Mouse (Mus musculus): Measurements from ENCODE around the gene Acox1. TPM values are rescaled to one million over a fixed set of nuclear protein-coding genes. Genes with fewer than 3 reads are reported as not detected.

Acox1 gene
- polyA plus RNA-seq, 1 experiment from 2014 or later: 68.3 TPM

DNA sequence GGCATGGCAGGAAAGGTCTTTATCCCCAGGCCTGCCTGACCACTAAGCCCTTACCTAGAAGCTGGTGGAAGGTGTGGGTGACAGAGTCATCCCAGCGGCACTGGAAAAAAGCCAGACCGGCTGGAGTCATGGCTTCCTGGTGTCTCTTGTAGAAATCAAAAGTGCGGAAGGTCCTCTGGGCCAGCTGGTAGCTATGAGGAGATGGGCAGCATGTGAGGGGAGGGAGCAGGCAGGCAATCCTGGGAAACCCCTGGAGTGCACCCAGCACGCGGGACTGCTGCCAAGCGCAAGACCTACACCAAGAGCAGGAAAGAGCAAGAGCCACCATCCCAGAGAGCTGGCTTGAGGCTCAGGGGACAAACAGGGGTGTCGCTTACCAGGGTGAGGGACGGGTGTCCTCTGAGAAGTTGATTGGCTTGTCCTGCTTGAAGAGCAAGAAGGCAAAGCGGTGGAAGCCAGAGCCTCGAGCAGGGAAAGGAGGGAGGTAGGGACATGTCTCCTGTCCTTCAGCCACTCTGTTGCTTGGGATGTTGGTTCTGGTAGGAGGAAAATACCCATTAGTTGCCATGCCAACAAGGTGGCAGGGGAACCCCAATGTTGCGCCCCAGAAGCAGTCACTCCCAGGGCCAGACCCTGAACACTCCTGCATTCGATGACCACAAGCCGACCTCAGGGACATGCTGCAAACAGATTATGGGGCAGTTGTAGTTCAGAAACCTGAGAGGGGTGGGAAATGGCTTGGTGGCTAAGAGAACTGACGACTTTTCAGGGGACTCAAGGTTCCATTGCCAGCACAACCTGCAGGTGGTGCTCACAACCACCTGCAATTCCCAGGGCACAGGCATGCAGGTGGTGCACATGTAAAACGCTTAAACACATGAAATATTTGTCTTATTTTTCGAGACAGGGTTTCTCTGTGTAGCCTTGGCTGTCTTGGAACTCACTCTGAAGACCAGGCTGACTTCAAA is 66.2 kb downstream of the Acox1 start:
- Histone ChIP-seq H3K9me3 (ENCODE audit: control insufficient read depth, low read length) (no peaks in the 10 kb centered on the region), H3K4me2 (ENCODE audit: low read length) (no peak overlapping the region), H3K27me3 (ENCODE audit: control insufficient read depth, insufficient read depth, low read length) (no peaks in the 10 kb centered on the region), H3K4me1 (ENCODE audit: control insufficient read depth, insufficient read depth, low read length) (peaks cover 7% of the 10 kb centered on the region; the same call in 1 of the 2 replicates), H3K27ac (replicated peaks; ENCODE audit: low read depth, low read length) (no peak overlapping the region), H3K4me3 (replicated peaks; ENCODE audit: low read depth, low read length) (no peak overlapping the region), H3K36me3 (ENCODE audit: control insufficient read depth, insufficient read depth, low read length) (peaks cover 29% of the 10 kb centered on the region), H3K9ac (replicated peaks; ENCODE audit: low read length) (no peak overlapping the region)
- 90% methylated on average over 16 of the region's 16 CpGs for WGBS
- DNase-seq (no peak), ATAC-seq (ENCODE audit: low FRiP score, low TSS enrichment) (no peak)

DNA sequence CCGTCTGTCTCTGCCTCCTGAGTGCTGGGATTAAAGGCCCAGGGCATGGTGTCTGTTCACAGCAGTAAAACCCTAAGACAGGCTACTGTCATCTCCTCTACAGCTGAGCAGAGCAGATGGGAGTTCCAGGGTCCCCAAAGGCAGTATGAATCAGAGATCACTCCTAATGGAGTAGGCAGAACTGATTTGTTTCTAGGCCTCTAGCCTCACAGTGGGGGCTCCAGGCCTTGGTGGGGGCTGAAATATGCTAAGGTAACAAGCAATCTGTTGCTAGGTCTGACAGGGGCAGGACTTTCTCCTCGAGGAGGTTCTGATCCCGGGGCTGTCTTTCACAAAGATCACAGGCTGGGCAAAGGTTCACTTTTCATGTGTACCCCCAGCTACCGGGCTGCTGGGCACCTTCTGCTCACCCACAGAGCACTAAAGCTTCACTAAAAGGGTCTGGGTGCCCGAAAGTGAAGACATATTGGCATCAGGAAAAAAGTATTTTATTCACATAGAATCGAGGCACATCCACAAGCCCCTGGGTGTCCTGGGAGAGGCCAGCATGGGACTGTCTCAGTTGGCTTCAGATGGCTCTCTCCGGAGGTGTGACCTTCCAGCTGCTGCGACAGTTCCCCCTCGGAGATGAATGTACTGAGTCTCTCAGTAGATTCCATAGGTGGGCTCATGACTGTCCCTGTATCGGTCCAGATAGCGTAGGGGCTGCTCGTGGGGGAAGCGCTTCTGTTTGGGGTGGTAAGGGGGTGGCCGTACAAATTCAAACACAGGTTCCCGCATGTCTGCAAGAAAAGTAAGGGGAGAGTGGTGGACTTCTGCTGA is 67.3 kb downstream of the Acox1 start:
- Histone ChIP-seq H3K9me3 (ENCODE audit: control insufficient read depth, low read length) (no peaks in the 10 kb centered on the region), H3K36me3 (ENCODE audit: control insufficient read depth, insufficient read depth, low read length) (peaks cover 29% of the 10 kb centered on the region), H3K9ac (replicated peaks; ENCODE audit: low read length) (peak overlapping the region; percentile 71), H3K4me1 (ENCODE audit: control insufficient read depth, insufficient read depth, low read length) (peaks cover 10% of the 10 kb centered on the region; the same call in 1 of the 2 replicates), H3K4me3 (replicated peaks; ENCODE audit: low read depth, low read length) (peak overlapping the region; percentile 55), H3K27me3 (ENCODE audit: control insufficient read depth, insufficient read depth, low read length) (no peaks in the 10 kb centered on the region), H3K4me2 (ENCODE audit: low read length) (peak overlapping the region; percentile 70), H3K27ac (replicated peaks; ENCODE audit: low read depth, low read length) (peak overlapping the region; percentile 90)
- ATAC-seq (ENCODE audit: low FRiP score, low TSS enrichment): no peak
- no peak for DNase-seq
- 85% methylated on average over 15 of the region's 15 CpGs for WGBS

DNA sequence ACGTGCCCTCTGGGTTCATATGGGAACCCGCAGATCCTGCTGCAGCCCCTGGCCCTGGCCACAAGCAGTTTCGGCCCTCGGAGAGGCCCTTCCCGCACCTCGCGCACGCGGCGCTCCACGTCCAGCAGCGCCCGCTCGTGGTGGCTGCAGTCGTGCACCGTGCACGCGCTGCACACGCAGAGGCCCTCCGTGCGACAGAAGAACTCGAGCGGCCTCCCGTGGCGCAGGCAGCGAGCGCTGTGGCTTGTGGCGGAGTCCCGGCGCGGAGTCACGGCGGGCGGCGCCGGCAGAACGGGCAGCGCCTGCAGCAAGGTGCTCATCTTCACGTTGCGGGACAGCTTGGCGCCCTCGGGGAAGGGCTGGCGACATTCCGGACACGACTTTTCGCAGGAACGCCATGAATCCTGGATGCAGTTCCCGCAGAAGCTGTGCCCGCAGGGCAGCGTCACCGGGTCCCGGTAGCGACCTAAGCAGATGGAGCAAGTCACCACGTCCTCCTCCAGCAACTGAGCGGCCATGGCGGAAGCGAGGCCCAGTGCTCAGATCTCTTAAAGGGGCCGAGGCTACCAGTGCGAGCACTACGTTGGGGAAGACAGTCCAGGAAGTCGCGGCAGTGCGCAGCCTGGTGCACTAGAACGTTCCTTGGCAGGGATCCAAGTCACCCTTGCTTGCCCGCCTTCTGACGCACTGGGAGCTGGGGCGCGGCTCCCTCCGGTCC is 68.2 kb downstream of the Acox1 start, which contains the start of gene Trim65:
TSS of gene Trim65 (minus strand) at position 641 of the 718 bp plus-strand sequence.
- peak within 1 kb of the TSS; percentile 55 for H3K4me3 ChIP-seq (replicated peaks; ENCODE audit: low read depth, low read length)
- H3K27ac ChIP-seq (replicated peaks; ENCODE audit: low read depth, low read length): peak within 1 kb of the TSS; percentile 90
- peak; percentile 95 for DNase-seq
- peak within 1 kb of the TSS; percentile 71 for H3K9ac ChIP-seq (replicated peaks; ENCODE audit: low read length)
- WGBS: 2% methylated on average over 69 of the region's 69 CpGs
- no peaks in the 10 kb centered on the region for H3K27me3 ChIP-seq (ENCODE audit: control insufficient read depth, insufficient read depth, low read length)
- peaks cover 10% of the 10 kb centered on the region; the same call in 1 of the 2 replicates for H3K4me1 ChIP-seq (ENCODE audit: control insufficient read depth, insufficient read depth, low read length)
- peaks cover 29% of the 10 kb centered on the region for H3K36me3 ChIP-seq (ENCODE audit: control insufficient read depth, insufficient read depth, low read length)
- ATAC-seq (ENCODE audit: low FRiP score, low TSS enrichment): peak; percentile 84
- H3K4me2 ChIP-seq (ENCODE audit: low read length): peak within 1 kb of the TSS; percentile 70
- no peaks in the 10 kb centered on the region for H3K9me3 ChIP-seq (ENCODE audit: control insufficient read depth, low read length)

DNA sequence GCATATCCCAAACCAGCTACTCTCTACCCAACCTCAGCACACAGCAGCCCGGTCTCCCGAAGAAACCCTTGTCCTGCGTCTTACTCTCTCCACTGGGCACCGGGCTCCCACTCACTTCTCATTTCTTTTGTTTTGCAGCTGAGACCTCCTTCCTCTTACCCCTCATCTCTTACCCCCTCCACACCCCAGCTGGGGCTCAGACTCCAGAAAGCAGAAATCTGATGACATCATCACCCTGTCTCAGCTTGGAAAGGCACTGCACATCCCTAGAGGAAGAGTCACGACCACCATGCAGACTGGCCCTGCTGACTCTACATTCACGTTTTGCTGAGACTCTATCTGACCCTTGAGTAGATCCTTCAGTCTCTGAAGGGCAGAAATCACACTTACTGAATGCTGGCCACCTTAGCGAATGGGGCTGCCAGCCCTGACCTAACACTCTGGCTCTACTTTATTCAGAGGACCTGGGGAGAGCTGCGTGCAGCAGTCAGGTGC is 68.8 kb downstream of the Acox1 start:
- H3K9me3 ChIP-seq (ENCODE audit: control insufficient read depth, low read length): no peaks in the 10 kb centered on the region
- peak overlapping the region; percentile 71 for H3K9ac ChIP-seq (replicated peaks; ENCODE audit: low read length)
- WGBS: 23% methylated on average over 8 of the region's 8 CpGs
- peaks cover 10% of the 10 kb centered on the region; the same call in 1 of the 2 replicates for H3K4me1 ChIP-seq (ENCODE audit: control insufficient read depth, insufficient read depth, low read length)
- peak overlapping the region; percentile 55 for H3K4me3 ChIP-seq (replicated peaks; ENCODE audit: low read depth, low read length)
- H3K4me2 ChIP-seq (ENCODE audit: low read length): peak overlapping the region; percentile 70
- DNase-seq: peak; percentile 57
- peak; percentile 29 for ATAC-seq (ENCODE audit: low FRiP score, low TSS enrichment)
- peak overlapping the region; percentile 90 for H3K27ac ChIP-seq (replicated peaks; ENCODE audit: low read depth, low read length)
- H3K36me3 ChIP-seq (ENCODE audit: control insufficient read depth, insufficient read depth, low read length): peaks cover 31% of the 10 kb centered on the region
- H3K27me3 ChIP-seq (ENCODE audit: control insufficient read depth, insufficient read depth, low read length): no peaks in the 10 kb centered on the region

DNA sequence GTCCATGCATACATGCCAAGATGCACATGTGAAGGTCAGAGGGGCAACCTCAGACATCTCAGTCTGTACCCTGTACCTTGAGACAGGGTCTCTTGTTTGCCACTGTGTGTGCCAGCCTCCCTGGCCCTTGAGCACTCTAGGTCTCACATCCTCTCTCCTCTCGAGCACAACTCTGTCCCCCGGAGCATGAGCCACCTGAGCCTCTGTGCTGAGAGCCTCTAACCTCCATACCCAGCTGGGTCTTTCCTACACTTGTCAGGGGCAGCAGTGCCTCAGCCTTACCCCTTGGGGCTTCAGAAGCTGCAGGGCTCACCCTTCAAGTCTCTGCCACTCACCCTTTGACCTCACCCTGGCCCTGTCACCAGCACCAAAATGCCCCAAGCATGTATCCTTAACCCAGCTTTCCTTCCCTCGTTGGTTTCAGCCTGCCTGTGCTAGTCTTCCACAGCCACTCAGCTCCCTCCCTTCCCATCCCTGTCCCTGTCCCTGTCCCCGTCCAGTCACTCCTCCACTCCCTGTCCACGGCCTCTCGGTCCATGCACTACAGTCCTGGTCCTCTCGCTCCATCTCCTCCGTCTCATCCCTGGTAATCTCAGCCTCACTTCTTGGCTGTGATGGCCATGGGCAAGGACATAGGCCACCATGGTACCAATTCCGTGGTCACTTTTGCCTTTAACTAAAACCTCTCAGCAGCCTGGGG is 69.6 kb downstream of the Acox1 start:
- Histone ChIP-seq H3K27me3 (ENCODE audit: control insufficient read depth, insufficient read depth, low read length) (no peaks in the 10 kb centered on the region), H3K4me1 (ENCODE audit: control insufficient read depth, insufficient read depth, low read length) (peaks cover 10% of the 10 kb centered on the region; the same call in 1 of the 2 replicates), H3K4me3 (replicated peaks; ENCODE audit: low read depth, low read length) (no peak overlapping the region), H3K9ac (replicated peaks; ENCODE audit: low read length) (no peak overlapping the region), H3K36me3 (ENCODE audit: control insufficient read depth, insufficient read depth, low read length) (peaks cover 23% of the 10 kb centered on the region), H3K9me3 (ENCODE audit: control insufficient read depth, low read length) (no peaks in the 10 kb centered on the region), H3K4me2 (ENCODE audit: low read length) (peak overlapping the region; percentile 70; the same call in 1 of the 2 replicates), H3K27ac (replicated peaks; ENCODE audit: low read depth, low read length) (no peak overlapping the region)
- 82% methylated on average over 9 of the region's 9 CpGs for WGBS
- ATAC-seq (ENCODE audit: low FRiP score, low TSS enrichment): no peak
- DNase-seq: no peak

DNA sequence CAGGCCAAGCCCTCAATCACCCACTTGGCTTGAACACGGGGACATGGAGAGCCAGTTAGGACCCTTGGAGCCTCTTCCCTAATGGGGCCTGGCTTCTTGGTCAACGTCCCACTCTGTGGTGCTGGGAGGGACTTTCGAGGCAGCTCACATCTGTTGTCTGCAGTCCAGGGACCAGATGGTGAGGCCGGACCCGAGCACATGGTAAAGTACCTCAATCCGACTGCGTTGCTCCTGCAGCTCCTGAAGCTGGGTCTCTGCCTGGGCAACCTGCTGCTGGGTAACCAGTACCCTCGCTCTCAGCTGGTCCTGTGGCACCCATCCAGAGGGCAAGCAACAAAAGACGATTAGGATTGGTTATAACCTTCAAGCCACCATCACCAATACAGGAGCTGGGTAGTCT is 70.9 kb downstream of the Acox1 start:
- no peaks in the 10 kb centered on the region for H3K27me3 ChIP-seq (ENCODE audit: control insufficient read depth, insufficient read depth, low read length)
- DNase-seq (no peak), ATAC-seq (ENCODE audit: low FRiP score, low TSS enrichment) (no peak)
- H3K4me3 ChIP-seq (replicated peaks; ENCODE audit: low read depth, low read length): no peak overlapping the region
- H3K27ac ChIP-seq (replicated peaks; ENCODE audit: low read depth, low read length): no peak overlapping the region
- H3K9me3 ChIP-seq (ENCODE audit: control insufficient read depth, low read length): no peaks in the 10 kb centered on the region
- no peak overlapping the region for H3K4me2 ChIP-seq (ENCODE audit: low read length)
- peaks cover 15% of the 10 kb centered on the region for H3K36me3 ChIP-seq (ENCODE audit: control insufficient read depth, insufficient read depth, low read length)
- WGBS: 76% methylated on average over 9 of the region's 9 CpGs
- peaks cover 10% of the 10 kb centered on the region; the same call in 1 of the 2 replicates for H3K4me1 ChIP-seq (ENCODE audit: control insufficient read depth, insufficient read depth, low read length)
- no peak overlapping the region for H3K9ac ChIP-seq (replicated peaks; ENCODE audit: low read length)

DNA sequence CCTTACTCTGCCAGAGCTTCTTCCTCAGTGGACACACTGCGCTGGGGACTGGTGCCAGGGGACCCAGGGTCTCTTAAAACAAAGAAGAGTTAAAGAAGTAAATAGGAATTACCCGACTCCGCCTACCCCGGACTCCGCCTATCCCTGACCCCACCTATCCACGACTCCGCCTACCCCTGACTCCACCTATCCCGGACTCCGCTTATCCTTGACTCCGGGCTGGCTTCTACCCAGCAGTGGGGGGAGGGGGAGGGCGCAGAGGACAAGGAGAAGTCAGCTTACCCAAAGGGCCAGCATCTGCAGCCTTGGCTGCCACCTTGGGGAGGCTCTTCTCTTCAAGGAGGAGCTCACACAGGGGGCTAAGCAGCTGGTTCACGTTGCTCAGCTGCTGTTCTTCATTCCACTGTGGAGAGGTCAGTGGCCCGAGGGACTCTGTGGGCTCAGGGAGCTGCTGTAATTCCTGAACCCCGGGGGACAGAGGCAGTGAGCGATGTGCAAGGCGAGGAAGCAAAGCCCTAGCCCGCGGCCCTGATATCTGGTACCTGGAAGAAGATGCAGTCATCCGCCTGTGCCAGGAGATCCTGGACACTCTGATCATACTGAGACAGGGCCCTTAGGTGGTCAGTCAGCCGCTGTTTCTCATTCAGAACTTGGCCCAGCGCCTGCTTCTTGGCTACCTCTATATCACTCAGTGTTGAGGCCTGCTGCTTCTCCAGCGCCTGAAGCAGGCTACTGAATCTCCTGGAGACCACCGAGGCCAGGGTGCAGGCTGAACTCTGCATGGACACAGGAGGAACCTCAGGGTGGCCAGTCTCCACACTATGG is 71.5 kb downstream of the Acox1 start, which contains the start of gene Trim47:
TSS of gene Trim47 (minus strand) at position 55 of the 825 bp plus-strand sequence.
- 28% methylated on average over 23 of the region's 23 CpGs for WGBS
- Histone ChIP-seq H3K4me2 (ENCODE audit: low read length) (peak within 1 kb of the TSS; percentile 17; the same call in 1 of the 2 replicates), H3K36me3 (ENCODE audit: control insufficient read depth, insufficient read depth, low read length) (peaks cover 8% of the 10 kb centered on the region), H3K9ac (replicated peaks; ENCODE audit: low read length) (no peak within 1 kb of the TSS; the same call in 1 of the 2 replicates), H3K4me3 (replicated peaks; ENCODE audit: low read depth, low read length) (no peak within 1 kb of the TSS), H3K27ac (replicated peaks; ENCODE audit: low read depth, low read length) (no peak within 1 kb of the TSS), H3K9me3 (ENCODE audit: control insufficient read depth, low read length) (no peaks in the 10 kb centered on the region), H3K4me1 (ENCODE audit: control insufficient read depth, insufficient read depth, low read length) (peaks cover 10% of the 10 kb centered on the region; the same call in 1 of the 2 replicates), H3K27me3 (ENCODE audit: control insufficient read depth, insufficient read depth, low read length) (no peaks in the 10 kb centered on the region)
- ATAC-seq (ENCODE audit: low FRiP score, low TSS enrichment) (no peak), DNase-seq (peak; percentile 34)

Measured in midbrain, embryonic 14.5 days (tissue).